Mouse (Mus musculus) thymus, adult 18-20 months (tissue): ENCODE data around the gene Slx.
"Not testable (repeated sequence)": the region's sequence is repeated elsewhere in the genome, so short reads cannot be mapped to it uniquely, and the experiment has no call there.

Experiments
- DNase-seq, 2 experiments: peaks; one replicate each; pipeline ENCODE4 v3.0.0; 2022; ENCODE audit warnings: mixed read lengths in 2 of 2

Slx gene

DNA sequence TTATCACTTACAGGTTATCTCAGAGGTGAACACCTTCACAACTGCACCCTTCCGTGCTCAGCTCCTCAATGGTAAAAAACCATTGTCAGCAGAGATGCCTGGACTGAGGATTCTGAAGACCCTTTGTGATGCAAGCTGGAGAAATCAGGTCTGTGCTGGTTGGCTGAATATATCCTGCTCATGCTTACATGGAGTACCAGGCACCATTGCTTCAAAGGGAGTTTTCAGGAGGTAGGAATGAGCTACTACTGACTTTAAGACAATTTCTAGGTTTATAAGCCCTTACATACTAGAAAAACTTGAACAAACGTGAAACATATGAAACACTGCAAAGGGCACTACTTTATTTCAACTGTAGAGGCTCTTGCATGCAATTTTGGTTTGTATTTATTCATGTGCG, at the start of gene Slx:
Gene Slx, minus strand, starts transcription at position 101 of the 400 bp plus-strand sequence.
- DNase-seq: not testable (repeated sequence)
